Mouse (Mus musculus) adrenal gland, postnatal 14 days (tissue): ENCODE data around the gene Tpst2. TPM values are rescaled to one million over a fixed set of nuclear protein-coding genes. Genes with fewer than 3 reads are reported as not detected.
A peak's percentile ranks its signal among the peaks of the same experiment; 100 is the strongest.
"Not testable (repeated sequence)": the region's sequence is repeated elsewhere in the genome, so short reads cannot be mapped to it uniquely, and the experiment has no call there.

Experiments
- DNase-seq: peaks from one replicate; pipeline ENCODE4 v3.0.0; 2021; ENCODE audit warnings: mixed read lengths
- total RNA-seq: library from RNA; stranded (reverse); gene quantifications from 2 replicates; pipeline ENCODE4 v1.2.3, GENCODE M21; 2021

Tpst2 gene
- total RNA-seq, 1 experiment from 2014 or later, result 186 TPM

GRCm38 (mm10) chr5:112297257-112297656, 20.8 kb downstream of the Tpst2 start:
- DNase-seq, result no peak

GRCm38 (mm10) chr5:112298226-112298988, 21.9 kb downstream of the Tpst2 start:
- DNase-seq, result peak; percentile 88

- DNase-seq, result no peak
Observed at GRCm38 (mm10) chr5:112299399-112299798, 22.9 kb downstream of the Tpst2 start.

- no peak for DNase-seq
Observed at GRCm38 (mm10) chr5:112300112-112300511, 23.6 kb downstream of the Tpst2 start.

- no peak for DNase-seq
Observed at GRCm38 (mm10) chr5:112300721-112301308, 24.3 kb downstream of the Tpst2 start.

GRCm38 (mm10) chr5:112301694-112302093, 25.2 kb downstream of the Tpst2 start:
- no peak for DNase-seq

- peak; percentile 64 for DNase-seq
Observed at GRCm38 (mm10) chr5:112302310-112302709, 25.8 kb downstream of the Tpst2 start.

- DNase-seq, result no peak
Observed at GRCm38 (mm10) chr5:112305842-112306241, 29.4 kb downstream of the Tpst2 start.

- no peak for DNase-seq
Observed at GRCm38 (mm10) chr5:112313222-112313885, 36.9 kb downstream of the Tpst2 start.

- DNase-seq, result no peak
Observed at GRCm38 (mm10) chr5:112316468-112316867, 40.0 kb downstream of the Tpst2 start.

GRCm38 (mm10) chr5:112317328-112317727, 40.8 kb downstream of the Tpst2 start:
- peak; percentile 59 for DNase-seq

GRCm38 (mm10) chr5:112319343-112319742, 42.9 kb downstream of the Tpst2 start:
- DNase-seq, result not testable (repeated sequence)

- no peak for DNase-seq
Observed at GRCm38 (mm10) chr5:112320379-112320778, 43.9 kb downstream of the Tpst2 start.

GRCm38 (mm10) chr5:112320936-112321335, 44.4 kb downstream of the Tpst2 start:
- no peak for DNase-seq

- no peak for DNase-seq
Observed at GRCm38 (mm10) chr5:112321376-112321775, 44.9 kb downstream of the Tpst2 start.

GRCm38 (mm10) chr5:112323246-112323645, 46.8 kb downstream of the Tpst2 start:
- DNase-seq, result peak; percentile 62

- peak; percentile 79 for DNase-seq
Observed at GRCm38 (mm10) chr5:112324637-112325545, 48.4 kb downstream of the Tpst2 start.

GRCm38 (mm10) chr5:112325546-112326445, 49.3 kb downstream of the Tpst2 start, which contains the start of gene Tfip11:
TSS of gene Tfip11 (plus strand) at chr5:112326358.
- peak; percentile 98 for DNase-seq

- DNase-seq, result no peak
Observed at GRCm38 (mm10) chr5:112326446-112327009, 50.0 kb downstream of the Tpst2 start.

- DNase-seq, result no peak
Observed at GRCm38 (mm10) chr5:112327854-112328253, 51.4 kb downstream of the Tpst2 start.
